Mouse (Mus musculus) liver, embryonic 14.5 days (tissue): Measurements from ENCODE around the gene Endod1.

Experiments used
- CTCF ChIP-seq: IDR thresholded peaks from 2 replicates; pipeline ENCODE4 v1.5.1; 2016; ENCODE audit warnings: antibody characterized with exemption, low read depth, control low read depth
- EP300 ChIP-seq: IDR thresholded peaks from 2 replicates; pipeline ENCODE4 v1.6.1; 2016; ENCODE audit warnings: antibody characterized with exemption, low read depth

GRCm38 (mm10) chr9:14348416-14348815, 32.9 kb downstream of the Endod1 start:
- TF ChIP-seq CTCF, result peak; percentile 89
- no peak for TF ChIP-seq EP300
